Mouse (Mus musculus): Measurements from ENCODE around the gene Anapc13.

The Anapc13 gene

DNA sequence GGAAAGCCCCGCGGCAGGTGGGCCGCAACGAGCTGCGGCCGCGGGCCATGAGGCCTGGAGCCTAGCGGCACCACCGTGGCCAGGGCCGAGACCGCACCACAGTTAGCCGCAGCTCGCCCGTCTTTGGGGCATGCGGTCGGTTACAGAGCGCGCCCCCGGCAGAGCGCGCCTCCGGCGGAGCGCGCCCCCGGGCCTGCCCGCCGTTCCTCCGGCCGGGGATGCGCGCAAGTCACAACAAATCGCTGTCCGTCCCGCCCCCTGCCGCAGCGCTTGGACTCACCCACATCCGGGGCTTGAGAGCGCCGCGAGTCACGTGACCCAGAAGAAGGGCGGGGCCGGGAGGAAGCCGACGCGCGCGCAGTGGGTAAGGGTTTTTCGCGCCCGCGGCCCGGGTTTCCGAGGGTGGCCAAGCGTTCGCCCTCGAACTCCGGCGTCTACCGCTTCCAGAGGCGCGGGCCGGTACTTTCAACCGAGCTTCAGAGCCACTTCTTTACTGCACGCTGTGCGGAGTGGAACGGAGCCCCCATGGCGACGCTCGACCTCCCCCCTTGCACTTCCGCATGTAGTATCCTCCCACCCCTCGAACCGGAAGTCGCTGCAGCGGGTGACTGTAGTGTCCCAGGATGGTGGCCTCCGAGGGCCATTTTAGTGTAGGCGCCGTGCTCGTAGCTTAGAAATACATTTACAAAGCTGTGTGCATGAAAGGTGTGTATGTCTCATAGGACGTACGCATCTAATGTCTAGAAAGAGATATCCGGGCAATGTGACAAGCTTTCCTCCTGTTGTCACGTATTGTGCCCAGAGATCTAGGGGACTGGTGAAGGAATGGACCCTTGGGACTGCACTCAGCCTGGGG is at the start of gene Anapc13, which contains the start of gene Cep63:
Gene Anapc13 (plus strand): TSS at position 314 of the 856 bp plus-strand sequence.
Gene Cep63 (minus strand): TSS at position 552 of the 856 bp plus-strand sequence.
- DNase-seq (ENCODE audit: low spot score in 2 of 2), result peak; percentile 96 to 99

DNA sequence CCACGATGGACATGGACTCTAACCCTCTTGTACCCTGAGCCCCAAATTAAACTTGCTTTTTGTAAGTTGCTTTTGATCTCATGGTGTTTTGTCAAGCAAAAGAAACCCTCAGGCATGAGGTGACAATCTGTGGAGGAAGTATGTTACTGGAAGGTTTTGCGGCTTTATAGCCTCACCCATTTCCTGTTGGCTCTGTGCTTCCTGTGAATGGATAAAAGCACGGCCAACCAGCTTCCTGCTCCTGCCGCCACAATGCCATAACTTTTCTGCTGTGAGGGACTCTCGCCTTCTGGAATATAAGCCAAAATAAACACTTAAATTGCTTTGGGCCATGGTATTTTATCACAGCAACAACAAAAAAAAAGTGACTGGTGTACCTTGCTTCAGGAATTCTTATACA is 48.6 kb upstream of the Anapc13 start:
- no peak for DNase-seq (ENCODE audit: low spot score in 2 of 2)

DNA sequence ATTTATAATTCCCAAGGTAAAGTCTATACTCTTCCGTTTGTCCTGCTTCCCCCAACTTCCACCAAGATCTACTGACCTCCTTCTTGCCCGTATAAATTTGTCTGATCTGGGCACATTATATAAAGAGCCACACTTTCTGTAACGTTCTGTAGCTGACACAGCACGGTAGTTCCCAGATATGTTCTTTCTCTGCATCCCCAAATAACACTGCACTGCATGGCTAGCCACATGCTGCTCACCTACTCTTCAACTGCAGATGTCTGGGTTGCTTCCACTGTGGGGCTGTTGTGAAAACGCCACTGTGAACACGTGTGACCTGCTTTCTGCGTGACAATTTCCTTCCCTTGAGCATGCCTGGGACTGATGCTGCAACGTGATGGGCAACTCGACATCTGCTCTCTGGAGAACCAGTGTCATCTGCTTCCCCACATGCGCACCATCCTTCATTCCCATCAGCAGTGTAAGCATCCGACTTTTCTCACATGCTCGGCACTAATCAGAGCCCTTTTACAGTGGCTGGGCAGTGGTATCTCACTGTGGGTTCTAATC is 44.1 kb upstream of the Anapc13 start:
- no peak for DNase-seq (ENCODE audit: low spot score in 2 of 2)

DNA sequence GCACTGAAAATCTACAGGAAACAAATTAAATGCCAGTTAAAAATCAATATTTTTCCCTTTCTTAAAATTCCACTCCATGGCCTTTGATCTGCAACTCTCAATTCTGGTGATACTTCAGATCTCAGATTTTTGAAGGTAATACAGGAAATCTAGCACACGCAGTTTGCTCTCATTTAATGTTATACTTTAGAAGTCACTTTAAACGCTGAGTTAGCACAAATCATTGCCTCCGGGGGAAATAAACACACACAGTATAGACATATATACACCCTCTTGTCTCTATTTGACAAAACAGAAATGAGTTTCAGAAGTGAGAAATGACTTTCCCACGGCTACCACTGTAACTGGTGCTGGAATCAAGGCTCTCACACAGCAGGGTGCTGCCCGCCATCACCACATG is 38.7 kb upstream of the Anapc13 start:
- no peak for DNase-seq (ENCODE audit: low spot score in 2 of 2)

DNA sequence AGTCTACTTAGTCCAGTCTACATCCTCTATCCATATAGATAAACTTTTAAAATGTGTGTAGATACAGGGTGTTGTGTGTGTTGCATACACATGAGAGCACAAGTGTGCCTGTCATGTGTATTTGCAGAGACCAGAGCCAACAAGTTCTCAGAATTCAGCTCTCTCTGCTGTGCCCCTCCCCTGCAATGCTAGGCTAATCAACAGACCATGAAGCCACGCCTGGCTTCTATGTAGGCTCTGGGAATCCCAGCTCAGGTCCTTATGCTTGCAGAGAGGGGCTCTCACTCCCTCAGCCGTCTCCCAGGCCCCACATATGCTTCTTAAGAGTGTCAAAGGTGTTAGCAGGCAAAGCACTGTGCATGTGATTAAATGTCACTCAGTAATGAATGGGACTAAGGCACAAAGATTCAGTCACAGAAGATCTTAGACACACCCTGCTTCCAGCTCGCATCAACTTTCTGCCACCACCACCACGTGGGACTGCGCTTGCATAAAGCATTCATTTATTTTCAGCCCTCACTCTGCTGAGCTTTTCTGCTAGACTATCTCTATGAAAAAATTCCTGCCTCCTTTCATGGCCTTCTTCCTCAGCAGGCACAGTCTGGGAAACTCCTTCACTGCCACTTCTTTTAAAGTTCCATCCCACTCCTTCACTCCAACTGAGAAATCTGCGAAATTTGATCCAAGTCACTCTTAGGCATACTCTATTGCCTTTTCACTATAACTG is 31.3 kb upstream of the Anapc13 start:
- no peak for DNase-seq (ENCODE audit: low spot score in 2 of 2)

DNA sequence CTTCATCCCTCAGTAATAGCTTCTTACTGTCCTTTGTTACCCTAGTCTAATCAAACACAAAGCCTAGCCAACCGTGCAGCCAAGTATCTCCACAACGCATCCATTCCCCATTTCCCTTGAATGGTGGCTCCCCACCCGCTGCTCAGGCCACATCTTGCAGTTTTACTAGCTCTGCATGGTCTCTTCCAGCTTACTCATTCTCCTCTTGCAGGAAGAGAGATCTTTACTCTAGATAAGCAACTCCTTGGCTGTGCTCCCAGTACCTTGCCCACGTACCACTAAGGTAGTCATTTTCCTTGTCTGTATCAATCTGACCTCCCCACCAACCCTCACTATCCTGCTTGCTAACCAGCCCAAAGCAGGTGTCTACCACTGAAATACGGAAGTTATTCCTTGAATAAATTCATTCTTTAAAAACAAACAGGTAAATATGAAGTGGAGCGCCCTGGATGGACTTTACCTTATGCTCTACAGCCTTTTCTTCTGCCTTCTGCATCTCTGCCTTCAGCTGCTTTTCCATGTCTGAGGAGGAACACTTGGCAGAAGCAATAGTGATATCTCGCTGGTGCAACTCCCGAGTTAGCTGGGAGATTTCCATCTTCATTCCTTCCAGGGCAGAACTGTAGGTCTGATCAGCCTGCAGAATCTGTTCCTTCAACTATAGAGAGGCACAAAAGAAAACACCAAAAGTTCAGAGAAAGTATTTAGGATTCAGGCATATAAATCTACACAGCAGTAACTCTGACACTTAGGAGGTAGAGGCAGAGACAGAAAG is 30.2 kb upstream of the Anapc13 start:
- no peak for DNase-seq (ENCODE audit: low spot score in 2 of 2)

DNA sequence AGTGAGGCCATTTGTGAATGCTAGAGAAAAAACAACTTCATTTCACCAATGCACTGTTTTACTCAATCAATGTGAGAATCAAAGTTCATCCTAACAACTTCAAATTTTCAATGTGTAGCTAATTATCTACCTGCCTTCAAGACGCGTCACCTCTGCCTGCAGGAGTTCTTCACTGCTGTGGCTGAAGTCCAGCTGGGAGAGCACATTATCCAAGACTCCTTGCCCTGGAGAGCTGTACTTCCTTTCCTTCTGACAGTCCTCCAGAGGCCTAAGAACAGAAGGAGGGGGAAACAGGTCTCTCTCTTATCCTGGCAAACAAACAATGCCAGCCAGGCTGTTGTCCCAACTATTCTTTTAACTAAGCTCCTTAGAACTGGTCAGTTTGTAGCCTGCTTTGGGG is 24.9 kb upstream of the Anapc13 start:
- no peak for DNase-seq (ENCODE audit: low spot score in 2 of 2)

DNA sequence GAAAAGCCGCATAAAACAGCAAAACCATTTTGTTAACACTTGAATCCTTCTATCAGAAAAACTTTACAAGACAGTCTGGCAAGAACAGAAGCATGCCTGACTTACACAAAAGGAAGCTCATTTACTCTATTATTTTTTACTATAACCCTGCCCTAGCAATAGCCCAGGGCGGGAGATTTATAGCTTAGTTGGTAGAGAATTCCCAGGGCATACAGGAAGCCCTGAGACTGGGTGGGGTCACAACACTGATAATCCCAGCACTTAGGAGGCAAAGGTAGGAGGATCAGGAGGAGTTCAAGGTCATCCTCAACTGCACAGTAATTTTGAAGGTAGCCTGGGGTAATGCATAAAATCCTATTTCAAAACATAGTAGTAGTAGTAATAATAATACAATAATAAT is 24.4 kb upstream of the Anapc13 start:
- no peak for DNase-seq (ENCODE audit: low spot score in 2 of 2)

DNA sequence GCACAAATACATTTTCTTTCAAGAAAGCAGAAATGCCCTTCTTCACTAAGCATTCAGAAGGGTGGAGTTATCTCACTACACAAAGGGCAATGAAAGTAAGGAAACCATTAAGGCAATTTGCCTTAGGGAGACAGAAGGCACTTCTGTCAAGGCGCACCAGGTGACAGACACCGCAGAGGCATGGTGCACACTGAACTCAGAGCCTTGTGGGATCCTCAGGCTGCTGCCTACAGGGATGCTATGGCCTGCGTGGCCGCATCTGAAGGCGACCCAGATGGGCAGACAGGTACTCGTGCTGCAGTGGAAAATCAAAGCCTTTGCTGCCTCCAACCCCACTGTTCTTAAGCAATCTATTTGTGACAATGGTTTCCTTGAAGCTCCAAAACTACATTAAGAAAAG is 20.9 kb upstream of the Anapc13 start:
- no peak for DNase-seq (ENCODE audit: low spot score in 2 of 2)

DNA sequence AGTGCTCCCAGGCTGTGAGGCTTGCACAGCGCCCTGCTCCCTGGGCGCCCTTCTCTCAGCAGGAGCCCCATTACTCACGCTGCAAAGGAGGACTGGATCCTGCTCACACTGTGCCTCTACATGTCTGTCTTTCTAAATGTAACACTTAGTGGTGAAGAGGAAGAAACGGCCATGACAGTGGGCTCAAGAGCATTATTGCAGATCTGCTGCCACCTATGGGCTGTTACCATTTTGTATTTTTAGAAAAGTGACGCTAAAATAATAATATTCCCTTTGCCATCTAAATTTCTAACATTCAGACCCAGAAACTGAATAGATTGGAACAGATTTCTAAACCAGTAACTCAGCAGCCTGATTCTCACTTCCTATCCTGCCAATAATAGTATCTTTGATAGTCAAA is 18.6 kb upstream of the Anapc13 start:
- DNase-seq (ENCODE audit: low spot score in 2 of 2), result no peak

DNA sequence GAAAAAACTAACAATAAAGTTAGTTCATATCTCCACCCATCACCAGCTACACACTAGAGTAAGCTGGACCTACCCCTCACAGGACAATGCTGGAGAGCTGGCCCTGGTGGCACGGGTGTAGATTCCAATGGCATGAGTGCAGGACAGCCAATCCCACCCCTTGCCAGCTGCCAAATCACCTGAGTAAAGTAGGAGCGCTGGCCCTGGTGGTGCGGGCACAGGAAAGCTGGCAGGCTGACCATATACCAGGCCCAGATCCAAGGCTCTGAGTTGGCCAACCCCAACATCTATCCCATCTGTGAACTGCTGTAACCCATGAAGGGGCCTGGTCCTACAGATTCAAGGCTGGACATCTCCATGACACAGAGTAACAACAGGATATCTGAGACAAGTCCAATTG is 16.9 kb upstream of the Anapc13 start:
- DNase-seq (ENCODE audit: low spot score in 2 of 2), result no peak

DNA sequence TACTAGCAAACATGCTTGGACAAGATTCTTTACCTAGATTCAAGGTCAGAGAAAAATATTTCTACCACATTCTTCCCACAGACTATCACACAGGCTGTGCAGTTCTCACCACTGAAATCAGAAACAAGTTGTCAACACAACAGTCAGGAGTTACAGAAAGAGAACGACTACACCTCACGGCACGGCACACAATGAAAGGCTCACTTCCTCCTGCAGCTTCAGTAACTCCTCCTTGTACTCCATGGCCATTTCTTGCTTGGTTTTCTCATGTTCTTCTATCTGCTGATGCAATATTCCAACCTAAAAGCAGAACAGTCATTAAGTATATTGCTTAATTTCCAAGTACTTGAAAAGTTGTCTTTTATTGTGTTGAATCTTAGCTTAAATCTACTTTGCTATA is 11.0 kb upstream of the Anapc13 start:
- DNase-seq (ENCODE audit: low spot score in 2 of 2), result no peak

DNA sequence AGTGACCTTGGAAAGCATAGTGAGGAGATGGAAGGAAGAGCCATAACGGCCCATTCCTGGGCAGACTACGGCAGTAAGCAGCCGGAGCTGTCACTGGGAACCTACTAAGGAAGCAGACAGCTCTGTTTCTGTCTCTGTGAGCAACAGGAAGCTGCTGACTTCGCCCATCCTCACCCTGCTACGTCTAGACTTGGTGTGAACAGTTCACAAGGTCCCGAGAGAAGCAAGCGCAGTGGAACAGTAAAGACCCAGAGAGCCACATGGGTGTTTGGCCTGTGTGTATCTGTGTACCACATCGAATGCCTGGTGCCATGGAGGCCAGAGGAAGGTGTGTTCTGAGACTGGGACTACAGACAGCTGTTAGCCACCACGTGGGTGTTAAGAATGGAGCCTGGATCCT is 9.8 kb upstream of the Anapc13 start:
- no peak for DNase-seq (ENCODE audit: low spot score in 2 of 2)

DNA sequence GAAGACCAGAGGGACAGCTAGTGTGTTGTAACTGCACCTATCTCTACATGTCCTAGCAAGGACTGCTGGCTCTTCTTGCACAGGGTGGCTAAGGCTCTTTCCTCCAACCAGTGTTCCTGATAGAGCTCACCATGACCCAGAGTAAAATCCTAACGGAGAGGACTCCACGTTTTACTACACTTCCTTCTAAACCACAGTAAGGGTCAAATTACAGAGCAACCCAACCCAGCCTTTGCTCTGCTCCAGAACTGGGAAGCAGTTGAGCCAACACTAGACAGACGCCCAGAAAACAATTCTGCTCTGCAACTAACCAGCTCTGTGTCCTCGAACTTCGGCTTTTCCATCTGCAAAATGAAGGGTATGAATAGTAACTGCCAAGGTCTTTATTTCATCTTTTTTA is 4.7 kb upstream of the Anapc13 start:
- no peak for DNase-seq (ENCODE audit: low spot score in 2 of 2)

DNA sequence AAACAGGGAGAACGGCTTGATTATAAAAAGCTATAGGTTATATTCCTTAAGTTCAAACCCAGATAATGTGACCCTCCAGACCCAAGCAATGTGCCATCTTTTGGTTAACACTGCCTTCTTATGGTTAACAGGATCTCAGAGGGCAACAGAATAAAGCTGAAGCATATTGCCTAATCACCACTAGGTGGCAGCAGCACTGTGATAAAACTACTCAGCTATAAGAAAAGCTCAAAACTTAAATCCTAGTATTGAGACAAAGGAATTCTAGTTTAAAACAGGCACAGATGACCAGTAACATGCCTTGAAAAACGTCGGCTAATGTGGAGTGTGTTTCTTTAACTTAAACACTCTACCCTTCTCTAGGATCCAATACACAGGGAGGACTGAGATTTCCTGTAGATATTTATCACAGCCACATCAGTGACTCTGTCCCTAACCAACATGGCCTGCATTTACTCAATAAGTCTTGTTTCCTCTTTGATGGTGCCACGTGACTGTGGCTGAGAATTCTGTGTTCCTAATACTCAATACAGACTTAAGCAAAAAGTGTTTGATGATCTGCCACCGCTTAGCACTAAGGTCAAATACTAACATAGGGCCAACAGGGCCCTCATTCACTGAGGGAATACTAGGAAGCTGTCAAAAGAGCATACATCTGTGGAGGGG is 3.8 kb upstream of the Anapc13 start:
- DNase-seq (ENCODE audit: low spot score in 2 of 2), result no peak

DNA sequence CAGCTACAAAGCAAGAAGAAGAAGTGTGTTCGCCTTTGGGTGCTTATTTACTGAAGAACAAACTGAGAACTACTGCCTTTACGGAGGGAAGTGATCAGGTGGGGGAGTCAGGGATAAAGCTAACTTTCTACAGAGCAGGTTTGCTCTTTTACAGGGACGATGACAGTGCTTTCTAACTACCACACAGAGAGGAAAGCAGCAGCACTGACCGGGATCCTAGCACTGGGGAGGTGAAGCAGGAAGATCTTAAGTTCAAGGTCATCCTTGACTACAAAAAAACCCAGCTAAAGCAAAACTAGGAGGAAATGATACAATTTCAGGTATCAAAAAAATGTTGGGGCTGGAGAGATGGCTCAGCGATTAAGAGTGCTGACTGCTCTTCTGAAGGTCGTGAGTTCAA is 3.2 kb upstream of the Anapc13 start:
- DNase-seq (ENCODE audit: low spot score in 2 of 2), result no peak

DNA sequence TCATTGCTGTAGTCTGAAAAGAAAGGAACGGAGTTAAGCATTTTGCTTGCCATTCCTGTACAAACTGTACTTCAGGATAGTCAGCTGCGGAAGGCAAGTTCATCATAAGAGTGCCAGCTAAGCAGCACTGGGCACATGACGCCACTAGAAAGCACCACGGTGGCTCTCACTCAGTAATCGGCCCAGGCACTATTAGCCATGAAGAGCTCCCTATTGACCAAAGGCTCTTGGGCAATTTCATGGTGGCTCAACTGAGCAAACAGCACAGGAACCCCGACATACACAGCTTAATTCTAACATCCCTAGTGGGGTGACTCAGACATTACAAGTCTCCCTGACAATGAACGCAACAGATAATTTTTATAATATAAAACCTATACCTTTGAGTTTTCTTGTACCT is 2.5 kb upstream of the Anapc13 start:
- no peak for DNase-seq (ENCODE audit: low spot score in 2 of 2)

DNA sequence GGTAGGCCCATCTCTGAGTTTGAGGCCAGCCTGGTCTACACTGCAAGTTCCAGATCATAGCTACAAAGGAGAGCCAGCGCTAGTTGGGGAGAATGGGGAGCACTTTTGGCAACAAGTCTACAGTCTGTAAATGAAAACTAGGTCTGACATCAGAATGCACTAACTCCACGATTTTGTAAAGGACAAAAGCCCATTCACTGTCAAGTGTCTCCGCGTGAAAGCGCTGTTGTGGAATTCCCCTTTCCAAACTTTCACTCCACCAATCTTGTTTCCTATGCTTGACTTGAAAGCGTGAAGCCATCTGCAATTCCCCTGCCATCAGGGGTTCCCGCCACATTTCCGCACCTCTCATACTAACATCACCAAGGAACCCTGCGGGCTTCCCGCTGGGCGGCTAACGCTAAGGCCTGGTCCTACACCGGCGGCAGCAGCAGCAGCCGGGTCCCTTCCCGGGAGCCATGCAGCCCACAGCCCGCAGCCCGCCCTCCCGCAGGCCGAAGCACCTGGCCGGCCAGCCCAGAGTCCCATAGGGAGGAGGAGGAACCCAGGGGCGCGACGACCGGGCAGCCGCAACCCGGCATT is 604 bp upstream of the Anapc13 start:
- no peak for DNase-seq (ENCODE audit: low spot score in 2 of 2)

DNA sequence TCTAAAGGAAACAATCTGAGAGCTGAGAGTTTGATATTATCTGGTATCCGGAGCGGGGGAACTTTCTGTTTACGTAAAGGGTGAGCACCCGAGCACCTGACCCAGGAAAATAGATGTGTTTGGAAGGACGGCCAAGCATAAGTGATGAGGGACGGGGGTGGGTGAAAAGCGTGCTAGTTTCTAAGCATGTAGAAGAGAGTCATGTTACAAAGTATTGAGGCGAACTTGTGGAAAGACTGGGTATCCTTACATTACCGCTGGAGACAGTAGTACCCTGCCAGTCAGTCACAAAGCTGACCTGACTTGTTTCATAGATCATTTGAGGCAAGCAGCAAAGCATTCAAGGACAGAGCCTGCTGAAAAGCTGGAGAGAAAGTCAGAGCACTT is 736 bp downstream of the Anapc13 start:
- DNase-seq (ENCODE audit: low spot score in 2 of 2), result no peak

DNA sequence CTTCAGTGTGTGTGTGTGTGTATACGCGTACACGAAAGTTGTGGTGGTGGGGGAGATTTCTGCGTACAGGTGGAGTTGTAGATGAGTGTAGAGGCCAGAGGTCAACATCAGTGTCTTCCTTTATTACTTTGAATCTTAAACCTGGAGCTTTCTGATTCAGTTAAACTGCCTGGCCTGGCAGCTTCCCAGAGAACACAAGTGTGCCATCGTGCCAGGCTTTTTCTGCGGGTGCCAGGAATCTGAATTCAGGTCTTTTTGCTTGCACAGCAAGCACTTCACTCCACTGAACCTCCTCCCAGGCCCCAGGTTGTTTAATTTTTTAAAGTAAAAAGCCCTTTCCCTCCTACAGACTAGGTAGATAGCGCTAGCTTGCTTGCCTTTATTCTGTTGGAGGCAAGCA is 1.3 kb downstream of the Anapc13 start:
- no peak for DNase-seq (ENCODE audit: low spot score in 2 of 2)

DNA sequence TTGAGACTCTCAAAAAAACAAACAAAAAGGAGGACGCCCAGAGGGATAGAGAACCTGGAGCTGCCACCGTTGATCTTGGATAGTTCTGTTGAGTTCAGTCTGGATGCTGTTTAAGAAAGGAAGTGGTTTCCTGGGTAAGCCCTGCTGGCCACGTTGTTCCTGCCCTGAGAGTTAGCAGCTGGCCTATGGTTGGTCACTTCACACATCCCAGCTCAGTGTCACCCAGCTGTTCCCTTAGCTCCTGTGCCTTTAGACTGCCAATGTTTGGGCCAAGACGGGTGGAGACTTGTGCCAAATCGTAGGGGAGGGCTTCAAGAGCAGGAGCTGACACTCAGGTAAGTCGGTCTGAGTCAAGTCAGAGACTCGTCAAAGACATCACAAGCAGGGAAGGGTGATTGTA is 3.0 kb downstream of the Anapc13 start:
- DNase-seq (ENCODE audit: low spot score in 2 of 2), result no peak

Measured in urinary bladder, postnatal 4 days (tissue).